ENCODE assay signal across 25 mouse cellular contexts in genomic region chr10:99333831-99334230, GRCm38 (mm10).
A peak's percentile ranks its signal among the peaks of the same experiment; 100 is the strongest.
DNase-seq lines count a peak whose midpoint lies in the region; ATAC-seq and TF ChIP-seq lines count a peak whose summit lies in the region.
"Had no signal": no experiment of that assay in that cellular context is flagged by ENCODE, and none has a peak within 500 bp of the region (broad histone marks: within the 10 kb centered on the region; RNA-seq: fewer than 3 reads in every experiment).

No protein-coding gene starts in this region.

- WGBS in heart, adult 2 months = 48% methylated on average over 5 of the region's 5 CpGs
- 62% methylated on average over 5 of the region's 5 CpGs for WGBS in heart, postnatal 0 days

- TF ChIP-seq EP300 in heart, adult 2 months (IDR thresholded peaks at IDR 0.05; ENCODE audit: insufficient read depth, low read depth, low read length) = no peak
- no peak for TF ChIP-seq EP300 in heart, postnatal 0 days (IDR thresholded peaks at IDR 0.05; ENCODE audit: low read depth)

- no peaks in the 10 kb centered on the region for H3K9me3 ChIP-seq in heart, postnatal 0 days (replicated peaks; ENCODE audit: control insufficient read depth, low read length)
- H3K9me3 ChIP-seq: embryonic facial prominence, embryonic 12.5 days; embryonic facial prominence, embryonic 15.5 days; heart, embryonic 15.5 days; hindbrain, embryonic 12.5 days; hindbrain, embryonic 15.5 days had no signal

- no peak overlapping the region for H3K4me2 ChIP-seq in heart, postnatal 0 days (ENCODE audit: low read depth, low read length)
- H3K4me2 ChIP-seq: embryonic facial prominence, embryonic 12.5 days; embryonic facial prominence, embryonic 15.5 days; heart, embryonic 11.5 days; heart, embryonic 15.5 days; hindbrain, embryonic 12.5 days; hindbrain, embryonic 15.5 days had no signal

- no peak for TF ChIP-seq CTCF in heart, adult 2 months (IDR thresholded peaks at IDR 0.05)
- no peak for TF ChIP-seq CTCF in heart, postnatal 0 days (IDR thresholded peaks at IDR 0.05; ENCODE audit: low read depth)

- H3K79me2 ChIP-seq in heart, adult 2 months (replicated peaks; ENCODE audit: control insufficient read depth, insufficient read depth, low read length) = no peaks in the 10 kb centered on the region

- no peak for DNase-seq in heart, adult 2 months
- no peak for DNase-seq in heart, postnatal 36 days
- DNase-seq in heart, postnatal 0 days (ENCODE audit: low spot score) = peak; percentile 11
- no peak for DNase-seq in heart, postnatal 14 days
- peak; percentile 4 for DNase-seq in skeletal muscle tissue, adult 2 months (ENCODE audit: low read depth, low spot score)
- DNase-seq: adrenal gland, adult 8-10 months; adrenal gland, postnatal 36 days; cerebellum, adult 11 months; cerebellum, adult 2 months; cerebellum, adult 9-11 months; cerebellum, postnatal 25 days; forebrain, postnatal 0 days; gastrocnemius, postnatal 10 days; gastrocnemius, postnatal 36 days; kidney, adult 2 months had no signal

- H3K9ac ChIP-seq in heart, adult 2 months (ENCODE audit: low read depth, low read length) = no peak overlapping the region
- H3K9ac ChIP-seq in heart, postnatal 0 days (replicated peaks; ENCODE audit: low read depth, low read length) = no peak overlapping the region
- H3K9ac ChIP-seq: embryonic facial prominence, embryonic 12.5 days; embryonic facial prominence, embryonic 15.5 days; forebrain, postnatal 0 days; heart, embryonic 15.5 days; hindbrain, embryonic 12.5 days; hindbrain, embryonic 15.5 days had no signal

- H3K4me1 ChIP-seq in heart, adult 2 months (ENCODE audit: control insufficient read depth, insufficient read depth, low read length) = peaks cover 5% of the 10 kb centered on the region
- no peaks in the 10 kb centered on the region for H3K4me1 ChIP-seq in heart, postnatal 0 days (ENCODE audit: control insufficient read depth, insufficient read depth)
- H3K4me1 ChIP-seq in brown adipose tissue, adult 24 weeks (ENCODE audit: control insufficient read depth, insufficient read depth, insufficient read length, low read length) = peaks cover 9% of the 10 kb centered on the region
- H3K4me1 ChIP-seq: embryonic facial prominence, embryonic 15.5 days; heart, embryonic 15.5 days; hindbrain, embryonic 15.5 days had no signal

- H3K27me3 ChIP-seq in heart, adult 2 months (ENCODE audit: control insufficient read depth, insufficient read depth, low read length) = no peaks in the 10 kb centered on the region
- no peaks in the 10 kb centered on the region for H3K27me3 ChIP-seq in heart, postnatal 0 days (ENCODE audit: control insufficient read depth, insufficient read depth, low read length)
- H3K27me3 ChIP-seq: embryonic facial prominence, embryonic 12.5 days; embryonic facial prominence, embryonic 15.5 days; heart, embryonic 15.5 days; hindbrain, embryonic 12.5 days; hindbrain, embryonic 15.5 days had no signal

- TF ChIP-seq POLR2A in heart, adult 2 months (IDR thresholded peaks at IDR 0.05; ENCODE audit: insufficient read depth, low read depth, low read length) = no peak

- H3K27ac ChIP-seq in heart, adult 2 months = 0 out of 2 replicates have a peak overlapping the region, but pooled peaks have one; percentile 22
- H3K27ac ChIP-seq in heart, postnatal 0 days (ENCODE audit: low read depth) = no peak overlapping the region; the same call in 1 of the 2 replicates
- H3K27ac ChIP-seq in brown adipose tissue, adult 24 weeks (replicated peaks; ENCODE audit: low read depth, low read length) = peak overlapping the region; percentile 55
- H3K27ac ChIP-seq: embryonic facial prominence, embryonic 12.5 days; embryonic facial prominence, embryonic 15.5 days; heart, embryonic 15.5 days; hindbrain, embryonic 12.5 days; hindbrain, embryonic 15.5 days had no signal

- intact Hi-C loops in heart, adult 2 months (cut with DNase I) = loop anchor here (2.0 to 10.0 kb wide), 5 partner anchors 71 to 241 kb away; partner anchors contain the start of gene Dusp6
- intact Hi-C loops in heart, postnatal 36 days (cut with DNase I) = loop anchor here (5.0 kb wide), 7 partner anchors 47 to 243 kb away; no protein-coding TSS in a partner anchor
- intact Hi-C loops in heart, postnatal 14 days (cut with DNase I) = loop anchor here (2.0 to 5.0 kb wide), 4 partner anchors 47 to 165 kb away; partner anchors contain the start of gene Dusp6

- peaks cover 10% of the 10 kb centered on the region; the same call in 1 of the 2 replicates for H3K36me3 ChIP-seq in heart, adult 2 months (ENCODE audit: control insufficient read depth, insufficient read depth, low read length)
- no peaks in the 10 kb centered on the region for H3K36me3 ChIP-seq in heart, postnatal 0 days (replicated peaks; ENCODE audit: control insufficient read depth, insufficient read depth, low read length)
- H3K36me3 ChIP-seq: embryonic facial prominence, embryonic 12.5 days; embryonic facial prominence, embryonic 15.5 days; heart, embryonic 15.5 days; hindbrain, embryonic 12.5 days; hindbrain, embryonic 15.5 days had no signal

- no peak overlapping the region for H3K4me3 ChIP-seq in heart, adult 2 months
- no peak overlapping the region for H3K4me3 ChIP-seq in heart, postnatal 0 days (ENCODE audit: low read depth, low read length)
- no peak overlapping the region for H3K4me3 ChIP-seq in brown adipose tissue, adult 24 weeks (ENCODE audit: insufficient read depth, low read depth, low read length)
- H3K4me3 ChIP-seq: embryonic facial prominence, embryonic 12.5 days; embryonic facial prominence, embryonic 15.5 days; heart, embryonic 15.5 days; hindbrain, embryonic 12.5 days; hindbrain, embryonic 15.5 days had no signal

- no peak for ATAC-seq in heart, postnatal 0 days (ENCODE audit: insufficient read depth, low read depth)
- ATAC-seq: activated CD4-positive, CD25-positive, alpha-beta regulatory T cell, adult 4 months; forebrain, embryonic 14.5 days; forebrain, postnatal 0 days; intestine, postnatal 0 days had no signal

Comparison
In these comparisons a context has a peak if more than half of its experiments do, and no peak if none do; other contexts are left out.
1. DNase-seq: peak in heart, postnatal 0 days (single experiment) and skeletal muscle tissue, adult 2 months (single experiment); none in heart, adult 2 months (0 of 2), heart, postnatal 36 days (0 of 2) and heart, postnatal 14 days (0 of 2).